Mouse (Mus musculus) intestine, postnatal 0 days (tissue): ENCODE results near the gene Slc25a10. TPM values are rescaled to one million over a fixed set of nuclear protein-coding genes. Genes with fewer than 3 reads are reported as not detected.
A peak's percentile ranks its signal among the peaks of the same experiment; 100 is the strongest.

Experiments used
- ATAC-seq: fragments of 200-750 bp; cut with Nextera tagmentation; 2 replicates; pipeline ENCODE4 v1.8.0; 2017; ENCODE audit warnings: mild to moderate bottlenecking, moderate TSS enrichment, moderate library complexity
- H3K27ac ChIP-seq: fragments of 300-500 bp; sonication (generic); 2 replicates; pipeline ENCODE4 v1.5.1; 2014; ENCODE audit warnings: mild to moderate bottlenecking, low read depth, low read length, moderate library complexity
- H3K27me3 ChIP-seq: fragments of 300-500 bp; sonication (generic); replicated peaks from 2 replicates; pipeline ENCODE4 v1.6.1; 2014; ENCODE audit warnings: low read length, mixed read lengths; ENCODE audit not compliant: control insufficient read depth, insufficient read depth
- H3K36me3 ChIP-seq: fragments of 300-500 bp; sonication (generic); 2 replicates; pipeline ENCODE4 v1.6.1; 2014; ENCODE audit warnings: mild to moderate bottlenecking, moderate library complexity; ENCODE audit not compliant: control insufficient read depth, insufficient read depth
- H3K4me1 ChIP-seq: fragments of 300-500 bp; sonication (generic); replicated peaks from 2 replicates; pipeline ENCODE4 v1.6.1; 2014; ENCODE audit warnings: antibody characterized with exemption, low read length, mixed read lengths; ENCODE audit not compliant: control insufficient read depth, insufficient read depth
- H3K4me2 ChIP-seq: fragments of 300-500 bp; sonication (generic); replicated peaks from 2 replicates; pipeline ENCODE4 v1.6.1; 2014; ENCODE audit warnings: low read depth, mild to moderate bottlenecking, moderate library complexity
- H3K4me3 ChIP-seq: fragments of 300-500 bp; sonication (generic); 2 replicates; pipeline ENCODE4 v1.5.1; 2014; ENCODE audit warnings: low read depth, low read length
- H3K9ac ChIP-seq: fragments of 300-500 bp; sonication (generic); 2 replicates; pipeline ENCODE4 v1.6.1; 2014; ENCODE audit warnings: mild to moderate bottlenecking, low read depth, low read length
- H3K9me3 ChIP-seq: fragments of 300-500 bp; sonication (generic); 2 replicates; pipeline ENCODE4 v1.6.1; 2016; ENCODE audit warnings: mixed run types; ENCODE audit not compliant: control insufficient read depth
- CTCF ChIP-seq: sonication (generic); IDR thresholded peaks from 2 replicates; pipeline ENCODE4 v1.5.1; 2016; ENCODE audit warnings: low read depth, mild to moderate bottlenecking, control low read depth, antibody characterized with exemption, moderate library complexity
- WGBS: fragments of 180-500 bp; shearing (Covaris S2); extraction: QIAGEN DNeasy Blood & Tissue Kit; methylation state at CpG from one replicate; pipeline ENCODE4 v1.1.7; 2014; 5-methylcytosine and 5-hydroxymethylcytosine counted together
- polyA plus RNA-seq: library from polyadenylated mRNA; unstranded; fragments of >200 nt; fragmentation: Nextera tagmentation; extraction: Ambion mirVana; gene quantifications from 2 replicates; pipeline ENCODE4 v1.2.1, GENCODE M21; 2015

Gene Slc25a10
- polyA plus RNA-seq, 1 experiment from 2014 or later: 139 TPM

DNA sequence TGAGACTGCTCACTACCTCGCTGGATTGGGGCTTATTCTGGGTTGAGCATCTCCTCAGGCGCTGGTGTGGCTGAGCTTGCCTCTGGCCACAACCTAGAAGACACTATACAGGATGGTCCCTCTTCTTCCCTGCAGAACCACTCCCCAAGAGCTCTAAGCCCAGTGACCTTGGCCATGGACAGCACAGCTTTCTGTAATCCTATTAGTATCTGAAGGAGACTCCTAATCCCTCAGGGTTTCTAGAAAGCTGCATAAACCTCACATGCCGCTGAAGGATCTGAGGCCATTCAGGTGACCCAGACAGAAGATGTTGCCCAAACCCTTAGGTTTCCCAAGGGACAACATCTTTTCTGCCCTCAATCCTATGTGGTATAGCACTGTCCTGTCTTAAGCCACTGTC lies 39.4 kb upstream of the Slc25a10 start:
- Histone ChIP-seq H3K4me1 (no peaks in the 10 kb centered on the region), H3K9ac (no peak overlapping the region), H3K4me2 (no peak overlapping the region), H3K4me3 (no peak overlapping the region), H3K9me3 (no peaks in the 10 kb centered on the region), H3K27ac (no peak overlapping the region), H3K36me3 (no peaks in the 10 kb centered on the region; the same call in 1 of the 2 replicates), H3K27me3 (no peaks in the 10 kb centered on the region)
- ATAC-seq: no peak
- no peak for TF ChIP-seq CTCF
- WGBS: 70% methylated on average over 3 of the region's 3 CpGs

DNA sequence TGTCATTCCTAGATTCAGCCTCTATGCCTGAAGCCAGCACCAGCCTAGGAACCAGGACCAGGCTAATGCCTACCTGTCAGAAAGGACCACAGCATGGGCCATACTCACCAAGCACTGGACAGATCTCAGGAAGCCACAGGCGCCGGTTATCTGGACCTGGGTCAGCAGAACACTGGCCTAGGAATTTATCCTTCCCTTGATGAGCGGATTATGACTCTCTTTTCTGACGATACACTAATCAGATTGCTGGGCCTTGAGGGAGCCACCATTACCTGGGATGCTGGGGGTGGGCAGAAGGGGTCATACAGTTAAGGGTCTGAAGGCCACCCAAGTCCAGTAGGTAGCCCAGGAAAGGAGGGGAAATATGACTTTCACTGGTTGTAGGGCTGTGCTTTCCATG lies 38.3 kb upstream of the Slc25a10 start, which contains the start of gene Pde6g:
Gene Pde6g, minus strand, starts transcription at position 195 of the 400 bp plus-strand sequence.
- Histone ChIP-seq H3K4me3 (no peak within 1 kb of the TSS), H3K27me3 (no peaks in the 10 kb centered on the region), H3K9ac (no peak within 1 kb of the TSS), H3K9me3 (no peaks in the 10 kb centered on the region), H3K4me2 (no peak within 1 kb of the TSS), H3K36me3 (no peaks in the 10 kb centered on the region; the same call in 1 of the 2 replicates), H3K27ac (no peak within 1 kb of the TSS), H3K4me1 (no peaks in the 10 kb centered on the region)
- no peak for ATAC-seq
- 82% methylated on average over 4 of the region's 4 CpGs for WGBS
- TF ChIP-seq CTCF: no peak

DNA sequence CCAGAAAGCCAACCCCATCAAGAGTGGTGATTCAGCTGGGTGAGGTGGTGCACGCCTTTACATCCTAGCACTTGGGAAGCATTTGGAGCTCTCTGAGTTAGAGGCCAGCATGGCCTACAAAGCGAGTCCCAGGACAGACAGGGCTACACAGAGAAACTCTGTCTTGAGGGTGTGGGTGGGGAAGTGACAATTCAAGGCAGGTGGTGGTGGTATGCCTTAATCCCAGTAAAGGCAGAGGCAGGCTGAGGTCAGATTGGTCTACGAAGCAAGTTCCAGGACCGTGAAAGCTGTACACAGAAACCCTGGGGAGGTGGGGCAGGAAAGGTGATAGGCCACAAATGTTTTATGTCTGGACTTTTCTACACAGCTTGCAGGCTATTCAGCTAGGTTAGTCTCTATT lies 36.7 kb upstream of the Slc25a10 start:
- no peak for TF ChIP-seq CTCF
- H3K9ac ChIP-seq: no peak overlapping the region
- 95% methylated on average over 4 of the region's 4 CpGs for WGBS
- H3K4me2 ChIP-seq: no peak overlapping the region
- H3K4me3 ChIP-seq: no peak overlapping the region
- no peaks in the 10 kb centered on the region for H3K9me3 ChIP-seq
- H3K27ac ChIP-seq: no peak overlapping the region
- H3K27me3 ChIP-seq: no peaks in the 10 kb centered on the region
- 0 out of 2 replicates have a peak, but pooled peaks cover 3% of the 10 kb centered on the region for H3K4me1 ChIP-seq
- no peak for ATAC-seq
- H3K36me3 ChIP-seq: no peaks in the 10 kb centered on the region; the same call in 1 of the 2 replicates

DNA sequence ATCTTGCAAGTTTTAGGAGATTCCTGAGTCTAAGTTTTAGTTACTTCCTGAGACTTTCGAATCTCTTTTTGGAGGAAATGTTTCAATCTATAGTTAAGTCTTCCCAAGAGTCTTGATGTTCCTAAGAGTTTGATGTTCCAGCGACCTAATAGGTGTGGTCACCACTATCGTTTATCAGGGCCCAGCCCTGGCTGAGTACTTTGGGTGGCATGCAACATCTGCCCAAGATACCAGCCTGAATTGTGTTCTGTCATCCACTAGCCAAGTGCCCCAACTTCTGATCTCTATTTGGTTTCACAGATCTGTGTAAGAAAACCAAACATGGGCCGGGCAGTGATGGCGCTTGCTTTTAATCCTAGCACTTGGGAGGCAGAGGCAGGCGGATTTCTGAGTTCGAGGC lies 36.2 kb upstream of the Slc25a10 start:
- Histone ChIP-seq H3K27me3 (no peaks in the 10 kb centered on the region), H3K9ac (no peak overlapping the region), H3K4me1 (0 out of 2 replicates have a peak, but pooled peaks cover 3% of the 10 kb centered on the region), H3K9me3 (no peaks in the 10 kb centered on the region), H3K4me2 (no peak overlapping the region), H3K27ac (no peak overlapping the region), H3K36me3 (no peaks in the 10 kb centered on the region; the same call in 1 of the 2 replicates), H3K4me3 (no peak overlapping the region)
- no peak for ATAC-seq
- 93% methylated on average over 7 of the region's 7 CpGs for whole genome bisulfite sequencing
- TF ChIP-seq CTCF: no peak

DNA sequence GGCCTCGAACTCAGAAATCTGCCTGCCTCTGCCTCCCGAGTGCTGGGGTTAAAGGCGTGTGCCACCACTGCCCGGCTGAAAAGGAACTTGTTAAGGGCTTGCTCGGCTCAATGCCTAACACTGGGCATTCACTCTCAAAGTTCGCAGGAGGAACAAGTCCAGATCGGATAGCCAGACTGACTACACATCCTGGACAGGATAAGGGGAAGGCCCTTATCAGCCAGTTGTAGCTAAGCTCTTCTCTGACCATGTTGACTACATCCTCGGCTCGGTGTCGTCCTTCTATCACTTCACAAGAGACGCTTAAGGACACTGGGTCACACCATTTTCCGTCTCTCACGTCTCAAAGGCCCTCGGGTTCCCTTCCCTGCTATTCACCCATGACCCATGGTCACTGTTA lies 34.3 kb upstream of the Slc25a10 start:
- Histone ChIP-seq H3K27ac (peak overlapping the region; percentile 78), H3K27me3 (no peaks in the 10 kb centered on the region), H3K9me3 (no peaks in the 10 kb centered on the region), H3K9ac (peak overlapping the region; percentile 83), H3K4me2 (peak overlapping the region; percentile 91), H3K36me3 (peaks cover 18% of the 10 kb centered on the region), H3K4me1 (0 out of 2 replicates have a peak, but pooled peaks cover 3% of the 10 kb centered on the region), H3K4me3 (peak overlapping the region; percentile 88)
- 0 out of 2 replicates have a peak, but pooled peaks have one; percentile 2 for ATAC-seq
- TF ChIP-seq CTCF: no peak
- WGBS: 20% methylated on average over 14 of the region's 14 CpGs

DNA sequence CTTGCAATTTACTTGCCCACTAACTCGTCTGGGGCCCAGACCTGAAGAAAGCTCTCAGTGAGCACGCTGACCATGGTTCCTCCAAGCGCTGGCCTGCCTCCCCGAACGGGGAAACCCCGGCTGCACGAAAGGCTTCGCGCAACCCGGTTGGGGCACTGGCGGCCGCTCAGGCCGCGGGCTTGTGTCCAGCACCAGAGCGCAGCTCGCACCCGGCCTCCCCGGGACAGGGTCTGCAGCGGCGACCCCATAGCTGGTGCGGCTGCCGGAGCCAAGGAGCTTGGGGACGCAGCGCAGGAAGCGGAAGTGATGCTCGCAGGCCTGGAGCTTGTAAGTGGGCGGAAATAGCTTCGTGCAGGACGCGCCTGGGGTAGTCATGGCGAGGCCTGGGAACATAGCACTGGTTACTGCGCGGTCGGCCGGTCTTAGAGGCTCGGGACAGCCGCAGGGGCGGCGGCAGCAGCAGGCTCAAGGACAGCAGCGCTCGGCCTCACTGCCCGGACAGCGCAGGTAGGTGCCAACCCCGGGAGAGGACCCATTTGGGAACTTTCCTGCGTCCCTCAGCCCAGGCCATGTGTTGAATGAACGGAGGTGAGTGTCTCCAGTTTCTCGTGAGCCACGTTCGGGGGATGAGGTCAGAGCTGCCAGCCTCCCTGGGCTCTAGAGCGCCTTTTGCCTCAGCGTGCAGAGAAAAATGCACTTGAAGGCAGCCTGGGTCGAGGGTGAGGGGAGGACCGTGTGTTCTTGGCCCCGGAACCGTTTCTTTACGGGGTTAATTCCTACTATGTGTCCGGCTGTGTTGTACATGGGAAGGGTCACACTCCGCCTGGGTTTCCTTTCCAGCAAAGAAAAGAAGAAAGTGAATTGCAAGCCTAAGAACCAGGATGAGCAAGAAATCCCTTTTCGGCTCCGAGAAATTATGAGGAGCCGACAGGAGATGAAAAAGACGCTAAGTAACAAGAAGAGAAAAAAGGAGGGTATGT lies 33.6 kb upstream of the Slc25a10 start, which contains the start of the genes Oxld1 and Ccdc137:
Gene Oxld1, minus strand, starts transcription at position 297 of the 980 bp plus-strand sequence.
Gene Ccdc137, plus strand, starts transcription at position 344 of the 980 bp plus-strand sequence.
- Histone ChIP-seq H3K27ac (peak within 1 kb of the TSS; percentile 78), H3K36me3 (peaks cover 22% of the 10 kb centered on the region), H3K9me3 (no peaks in the 10 kb centered on the region), H3K4me2 (peak within 1 kb of the TSS; percentile 91), H3K27me3 (no peaks in the 10 kb centered on the region), H3K4me3 (peak within 1 kb of the TSS; percentile 88), H3K9ac (peak within 1 kb of the TSS; percentile 83), H3K4me1 (0 out of 2 replicates have a peak, but pooled peaks cover 3% of the 10 kb centered on the region)
- ATAC-seq: peak; percentile 79
- no peak for TF ChIP-seq CTCF
- 3% methylated on average over 62 of the region's 62 CpGs for WGBS
